Mouse (Mus musculus) brown adipose tissue, adult 24 weeks (tissue): ENCODE measurements around the gene Wdtc1. TPM values are rescaled to one million over a fixed set of nuclear protein-coding genes. Genes with fewer than 3 reads are reported as not detected.
A peak's percentile ranks its signal among the peaks of the same experiment; 100 is the strongest.

ENCODE experiments used
- H3K27ac ChIP-seq: fragments of 200-500 bp; replicated peaks from 2 replicates; pipeline ENCODE4 v1.5.1; 2012; ENCODE audit warnings: low read depth, mild to moderate bottlenecking, low read length
- H3K4me1 ChIP-seq: fragments of 200-500 bp; 2 replicates; pipeline ENCODE4 v1.6.1; 2012; ENCODE audit warnings: low read length, mixed read lengths; ENCODE audit not compliant: control insufficient read depth, insufficient read depth, insufficient read length
- H3K4me3 ChIP-seq: fragments of 200-500 bp; 2 replicates; pipeline ENCODE4 v1.5.1; 2012; ENCODE audit warnings: low read depth, mild to moderate bottlenecking, low read length, moderate library complexity; ENCODE audit not compliant: insufficient read depth
- polyA plus RNA-seq: library from polyadenylated mRNA; stranded (reverse); fragments of >200 nt; gene quantifications from 2 replicates; pipeline ENCODE4 v1.2.4, GENCODE M21; 2012; ENCODE audit not compliant: missing spikeins, insufficient read depth, insufficient read length

Gene Wdtc1
- polyA plus RNA-seq, 1 experiment, result 25.6 TPM

GRCm38 (mm10) chr4:133247072-133247471 lies 106.2 kb downstream of the Wdtc1 start:
- H3K4me1 ChIP-seq, result peaks cover 7% of the 10 kb centered on the region
- peak overlapping the region; percentile 69 for H3K27ac ChIP-seq
- peak overlapping the region; percentile 46 for H3K4me3 ChIP-seq

GRCm38 (mm10) chr4:133244289-133244688 lies 109.0 kb downstream of the Wdtc1 start:
- H3K4me1 ChIP-seq, result peaks cover 11% of the 10 kb centered on the region
- no peak overlapping the region for H3K27ac ChIP-seq
- no peak overlapping the region for H3K4me3 ChIP-seq

- no peak overlapping the region for H3K4me3 ChIP-seq
- H3K4me1 ChIP-seq, result peaks cover 11% of the 10 kb centered on the region
- no peak overlapping the region; the same call in 1 of the 2 replicates for H3K27ac ChIP-seq
These were observed 109.7 kb downstream of the Wdtc1 start for GRCm38 (mm10) chr4:133243538-133243937.

- Histone ChIP-seq H3K27ac (no peak overlapping the region), H3K4me1 (peaks cover 11% of the 10 kb centered on the region), H3K4me3 (no peak overlapping the region)
These were observed 110.6 kb downstream of the Wdtc1 start for GRCm38 (mm10) chr4:133242710-133243109.

Other genes with a start within 250 kb of the Wdtc1 start
- 39.6 and 39.8 TPM in 2 replicates for gene Wasf2, start 223.0 kb downstream of the Wdtc1 start, polyA plus RNA-seq
- gene Cd164l2, start 141.3 kb downstream of the Wdtc1 start, polyA plus RNA-seq, result 3.3 and 4.1 TPM in 2 replicates
- gene Gpr3, start 140.9 kb downstream of the Wdtc1 start, polyA plus RNA-seq, result not detected in 2 replicates
- 8.1 and 8.3 TPM in 2 replicates for gene Map3k6, start 112.7 kb downstream of the Wdtc1 start, polyA plus RNA-seq
- gene Sytl1, start 90.4 kb downstream of the Wdtc1 start, polyA plus RNA-seq, result 2.4 and 3.2 TPM in 2 replicates
- 28.8 and 34.4 TPM in 2 replicates for gene Tmem222, start 75.7 kb downstream of the Wdtc1 start, polyA plus RNA-seq
- 8.6 and 10.3 TPM in 2 replicates for gene Slc9a1, start 16.2 kb upstream of the Wdtc1 start, polyA plus RNA-seq
- gene Tent5b, start 126.7 kb upstream of the Wdtc1 start, polyA plus RNA-seq, result 0.44 TPM in 1 of 2 replicates, not detected in the other
- 1.0 TPM in 1 of 2 replicates, not detected in the other for gene Trnp1, start 145.1 kb upstream of the Wdtc1 start, polyA plus RNA-seq
- gene Kdf1, start 165.5 kb upstream of the Wdtc1 start, polyA plus RNA-seq, result not detected in 2 replicates
- 75.2 and 77.0 TPM in 2 replicates for gene Nudc, start 192.5 kb upstream of the Wdtc1 start, polyA plus RNA-seq
- not detected in 2 replicates for gene Nr0b2, start 199.9 kb upstream of the Wdtc1 start, polyA plus RNA-seq
- gene Gpatch3, start 221.3 kb upstream of the Wdtc1 start, polyA plus RNA-seq, result 0.96 and 1.5 TPM in 2 replicates
- gene Gpn2, start 230.9 kb upstream of the Wdtc1 start, polyA plus RNA-seq, result 8.1 TPM in 2 replicates
- 1.2 and 1.3 TPM in 2 replicates for gene Sfn, start 248.7 kb upstream of the Wdtc1 start, polyA plus RNA-seq